Mouse (Mus musculus): ENCODE data around the gene Olfr1263.

The Olfr1263 gene

DNA sequence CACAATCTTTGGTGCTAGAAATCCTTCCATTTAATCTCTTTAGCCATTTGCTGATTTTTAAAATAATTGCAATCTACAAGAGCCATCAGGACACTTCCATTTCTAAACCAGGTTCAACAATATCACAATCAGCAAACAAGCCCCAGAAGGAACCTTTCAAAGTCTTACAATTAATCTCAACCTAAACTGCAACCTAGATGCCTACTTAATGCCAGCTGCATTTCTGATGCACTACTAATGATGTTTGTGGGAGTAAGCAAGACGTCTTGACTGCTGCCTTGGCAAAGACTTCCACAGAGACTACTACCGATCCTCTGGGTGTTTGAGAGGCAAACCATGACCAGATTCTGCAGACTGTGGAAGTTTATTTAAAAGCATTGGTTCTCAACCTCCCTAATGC, at the start of gene Olfr1263:
TSS of gene Olfr1263 (plus strand) at position 301 of the 400 bp plus-strand sequence.
- DNase-seq, result no peak

DNA sequence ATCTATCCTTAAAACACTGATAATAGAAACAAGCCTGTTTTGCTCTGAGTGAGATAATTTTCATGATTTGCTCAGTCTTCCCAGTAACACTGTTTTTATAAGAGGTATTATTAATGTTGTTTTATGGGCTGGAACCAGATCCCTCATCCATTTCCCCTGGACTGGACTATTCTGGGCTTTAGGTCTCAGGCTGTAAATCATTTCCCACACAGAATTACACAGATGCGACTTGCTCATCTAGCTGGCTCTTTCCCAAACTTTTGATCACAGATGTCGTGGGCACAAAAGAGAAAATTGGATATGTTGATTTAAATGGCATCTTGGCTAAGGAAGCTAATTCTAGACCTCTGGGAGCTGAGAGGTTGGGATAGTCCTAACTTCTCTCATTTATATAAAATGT, 37.7 kb upstream of the Olfr1263 start, which contains the start of gene Olfr1260:
TSS of gene Olfr1260 (plus strand) at position 157 of the 400 bp plus-strand sequence.
- no peak for DNase-seq

DNA sequence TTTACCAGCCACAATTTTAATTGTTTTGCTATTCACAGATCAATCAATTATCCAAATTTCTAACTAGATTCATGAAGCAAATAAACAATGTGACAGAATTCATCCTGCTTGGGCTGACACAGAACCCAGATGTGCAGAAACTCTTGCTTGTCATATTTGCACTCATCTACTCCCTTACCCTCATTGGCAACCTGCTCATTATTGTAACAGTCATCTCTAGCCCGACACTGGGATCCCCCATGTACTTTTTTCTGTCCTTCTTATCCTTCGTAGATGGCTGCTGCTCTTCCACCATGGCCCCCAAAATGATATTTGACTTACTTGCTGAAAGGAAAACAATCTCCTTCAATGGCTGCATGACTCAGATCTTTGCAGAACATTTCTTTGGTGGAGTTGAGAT, 34.2 kb upstream of the Olfr1263 start:
- no peak for DNase-seq

DNA sequence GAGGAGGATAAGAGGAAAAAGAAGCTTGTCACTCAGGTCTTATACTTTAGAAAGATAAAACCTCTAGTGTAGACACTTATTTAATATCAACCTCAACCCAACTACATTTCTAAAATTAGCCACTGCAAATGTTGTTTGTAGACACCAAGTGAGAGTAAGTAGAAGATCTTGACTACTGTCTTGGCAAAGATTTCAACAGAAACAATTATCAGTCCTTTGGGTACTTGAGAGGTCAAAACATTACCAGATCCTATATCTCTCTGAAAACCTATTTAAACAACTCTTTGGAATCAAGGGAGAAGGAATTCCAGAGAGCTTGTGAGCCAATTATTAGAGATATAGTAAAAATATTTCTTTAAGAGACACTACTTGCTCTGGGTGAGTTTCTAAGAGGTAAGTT, 21.0 kb upstream of the Olfr1263 start, which contains the start of gene Olfr1261:
TSS of gene Olfr1261 (plus strand) at position 301 of the 400 bp plus-strand sequence.
- no peak for DNase-seq

DNA sequence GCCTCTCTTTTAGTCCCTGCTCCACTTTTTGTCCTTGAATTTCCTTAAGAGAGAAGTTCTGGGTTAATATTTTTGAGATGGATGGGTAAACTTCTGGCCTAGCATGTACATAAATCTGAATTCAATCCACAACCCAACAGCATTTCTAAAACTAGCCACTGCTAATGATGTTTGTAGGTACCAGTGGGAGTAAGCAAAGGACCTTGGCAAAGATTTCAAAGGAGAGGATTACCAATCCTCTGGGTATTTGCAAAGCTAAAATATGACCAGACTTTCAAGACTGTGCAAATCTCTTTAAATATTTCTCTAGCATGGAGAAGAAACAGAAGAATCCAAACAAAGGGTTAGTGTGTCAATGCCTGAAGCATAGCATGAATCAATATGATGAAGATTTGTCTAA, 12.1 kb upstream of the Olfr1263 start, which contains the start of gene Olfr1262:
TSS of gene Olfr1262 (plus strand) at position 301 of the 400 bp plus-strand sequence.
- DNase-seq, result no peak

DNA sequence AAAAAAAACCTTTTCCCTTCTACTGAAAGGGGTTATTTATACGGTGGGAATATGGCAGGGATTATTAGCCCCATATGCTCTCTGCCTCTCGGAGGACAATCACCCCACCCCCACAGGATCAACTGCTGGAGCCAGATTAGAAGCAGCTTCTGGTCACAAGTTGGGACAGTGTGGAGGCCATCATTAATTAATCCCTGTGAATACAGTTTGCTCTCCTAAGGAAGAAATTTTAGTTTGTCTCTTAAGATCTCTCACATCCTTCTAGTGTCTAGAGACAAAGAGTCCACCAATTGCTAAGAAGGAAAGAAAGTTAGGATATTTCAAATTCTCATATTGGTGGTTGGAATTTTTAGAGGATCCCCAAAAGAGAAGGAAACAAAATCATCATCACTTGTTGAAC, 13.5 kb downstream of the Olfr1263 start, which contains the start of gene Olfr1264:
TSS of gene Olfr1264 (minus strand) at position 101 of the 400 bp plus-strand sequence.
- DNase-seq, result no peak

DNA sequence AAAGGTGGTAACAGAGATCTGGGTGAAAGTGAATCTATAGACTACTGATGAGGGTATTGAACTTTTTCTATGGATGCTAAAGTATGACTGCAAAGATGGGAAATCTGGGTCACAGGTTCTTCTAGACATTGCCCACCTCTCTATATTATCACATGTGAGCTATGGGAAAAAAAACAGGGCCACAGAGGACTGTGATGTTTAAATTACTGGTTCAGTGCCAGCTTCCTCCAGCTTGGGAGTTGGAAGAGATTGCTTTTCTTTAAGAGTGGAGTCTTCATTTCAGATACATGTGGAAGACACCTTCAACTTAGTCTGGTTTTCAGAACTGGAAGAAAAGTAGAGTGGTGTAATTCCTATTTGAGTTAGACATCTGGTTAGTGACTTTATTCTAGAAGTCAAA, 23.1 kb downstream of the Olfr1263 start, which contains the start of gene Olfr1265:
TSS of gene Olfr1265 (plus strand) at position 301 of the 400 bp plus-strand sequence.
- no peak for DNase-seq

DNA sequence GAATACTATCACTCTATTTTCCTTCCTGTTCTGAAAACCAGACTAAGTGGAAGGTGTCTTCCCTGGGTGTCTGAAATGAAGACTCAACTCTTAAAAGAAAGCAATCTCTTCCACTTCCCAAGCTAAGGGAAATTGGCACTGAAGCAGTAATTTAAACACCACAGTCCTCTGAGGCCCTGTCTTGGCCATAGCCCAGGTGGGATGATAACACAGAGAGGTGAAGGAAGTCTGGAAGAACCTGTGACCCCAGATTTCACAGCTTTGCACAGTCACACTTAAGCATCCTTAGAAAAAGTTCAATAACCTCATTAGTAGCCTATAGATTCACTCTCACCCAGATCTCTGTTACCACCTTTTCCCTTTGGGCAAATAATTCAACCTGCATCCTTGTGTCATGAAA, 51.6 kb downstream of the Olfr1263 start, which contains the start of gene Olfr140:
TSS of gene Olfr140 (minus strand) at position 101 of the 400 bp plus-strand sequence.
- DNase-seq, result no peak

Measured in kidney, adult 18-20 months (tissue).